Mouse (Mus musculus) neural tube, embryonic 15.5 days (tissue): ENCODE results near the gene Gm3625. TPM values are rescaled to one million over a fixed set of nuclear protein-coding genes. Genes with fewer than 3 reads are reported as not detected.

Source experiments
- ATAC-seq: fragments of 200-750 bp; cut with Nextera tagmentation; 2 replicates; pipeline ENCODE4 v1.8.0; 2017; ENCODE audit warnings: mild to moderate bottlenecking, moderate TSS enrichment, moderate library complexity; ENCODE audit not compliant: low FRiP score
- H3K27ac ChIP-seq: fragments of 300-500 bp; sonication (generic); replicated peaks from 2 replicates; pipeline ENCODE4 v1.5.1; 2015; ENCODE audit warnings: mild to moderate bottlenecking, inconsistent platforms
- H3K27me3 ChIP-seq: fragments of 300-500 bp; sonication (generic); replicated peaks from 2 replicates; pipeline ENCODE4 v1.6.1; 2015; ENCODE audit warnings: inconsistent platforms
- H3K36me3 ChIP-seq: fragments of 300-500 bp; sonication (generic); 2 replicates; pipeline ENCODE4 v1.6.1; 2015; ENCODE audit warnings: inconsistent platforms
- H3K4me1 ChIP-seq: fragments of 300-500 bp; sonication (generic); 2 replicates; pipeline ENCODE4 v1.6.1; 2015; ENCODE audit warnings: inconsistent platforms
- H3K4me2 ChIP-seq: fragments of 300-500 bp; sonication (generic); 2 replicates; pipeline ENCODE4 v1.6.1; 2015; ENCODE audit warnings: inconsistent platforms, mild to moderate bottlenecking, moderate library complexity
- H3K4me3 ChIP-seq: fragments of 300-500 bp; sonication (generic); replicated peaks from 2 replicates; pipeline ENCODE4 v1.5.1; 2015; ENCODE audit warnings: mild to moderate bottlenecking, inconsistent platforms
- H3K9ac ChIP-seq: fragments of 300-500 bp; sonication (generic); replicated peaks from 2 replicates; pipeline ENCODE4 v1.6.1; 2015; ENCODE audit warnings: mild to moderate bottlenecking, inconsistent platforms
- H3K9me3 ChIP-seq: fragments of 300-500 bp; sonication (generic); replicated peaks from 2 replicates; pipeline ENCODE4 v1.6.1; 2016; ENCODE audit warnings: inconsistent platforms
- WGBS: fragments of 180-500 bp; shearing (Covaris S2); methylation state at CpG from one replicate; pipeline ENCODE4 v1.1.7; 2015; ENCODE audit warnings: mixed read lengths; 5-methylcytosine and 5-hydroxymethylcytosine counted together
- polyA plus RNA-seq: library from polyadenylated mRNA; unstranded; fragments of >200 nt; fragmentation: Nextera tagmentation; extraction: Ambion mirVana; gene quantifications from 2 replicates; pipeline ENCODE4 v1.2.1, GENCODE M21; 2015

Gm3625 gene
- not detected in 2 replicates for polyA plus RNA-seq

DNA sequence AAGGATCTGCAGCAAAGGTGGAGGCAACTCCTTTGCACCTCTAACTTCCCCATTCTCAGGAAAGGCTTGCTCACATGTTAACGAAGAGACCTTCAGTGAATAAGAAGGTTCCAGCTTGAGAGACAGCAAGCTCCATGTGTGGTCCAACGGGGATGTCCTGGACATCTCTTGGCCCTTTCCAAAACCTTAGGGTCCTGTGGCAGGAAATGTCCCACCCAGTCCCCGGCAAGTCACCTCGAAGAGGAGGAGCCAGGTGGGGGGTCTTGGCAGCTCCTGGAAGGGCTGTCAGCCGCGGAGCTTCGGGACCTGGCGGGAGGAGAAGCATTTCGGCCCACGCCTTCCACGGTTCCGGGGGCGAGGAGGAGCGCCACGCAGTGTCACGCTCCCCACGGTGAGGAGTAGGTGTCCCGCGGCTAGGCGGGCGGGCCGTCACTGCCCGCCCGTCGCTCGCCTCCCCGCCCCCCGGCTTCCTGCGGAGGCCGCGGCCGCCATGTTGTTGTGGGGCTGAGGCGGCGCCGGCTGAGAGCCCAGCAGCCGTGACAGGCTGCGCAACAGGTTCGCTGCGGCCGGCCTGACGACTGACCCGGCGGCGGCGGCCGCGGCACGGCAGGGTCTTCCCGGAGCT lies at the start of gene Gm3625, which contains the start of gene Itsn2:
Gene Gm3625 (minus strand): TSS at position 387 of the 625 bp plus-strand sequence.
Gene Itsn2 (plus strand): TSS at position 98 of the 625 bp plus-strand sequence.
- Histone ChIP-seq H3K4me2 (peak within 1 kb of the TSS; percentile 77), H3K9me3 (no peaks in the 10 kb centered on the region)
- whole genome bisulfite sequencing, result under 1% methylated on average over 44 of the region's 49 CpGs

DNA sequence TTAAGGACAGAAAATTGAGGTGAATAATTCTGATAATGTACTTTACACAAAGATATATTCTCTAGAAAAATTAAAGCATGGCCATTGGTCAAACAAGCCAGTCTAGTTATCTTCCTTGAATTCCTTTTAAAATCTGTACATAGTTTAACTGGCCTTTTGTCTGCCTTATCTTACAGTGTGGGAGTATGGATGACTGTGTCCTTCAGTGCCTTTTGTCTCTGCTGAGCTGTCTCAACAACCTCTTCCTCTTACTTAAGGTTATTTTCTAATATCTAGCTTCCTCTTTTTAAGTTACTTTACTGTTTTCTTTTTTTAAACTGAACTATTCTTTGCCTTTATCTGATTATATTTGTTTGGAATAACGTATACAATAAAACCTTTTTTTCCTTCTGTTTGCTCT lies 48.0 kb upstream of the Gm3625 start:
- Histone ChIP-seq H3K27ac (no peak overlapping the region), H3K9ac (no peak overlapping the region), H3K9me3 (no peaks in the 10 kb centered on the region), H3K4me1 (no peaks in the 10 kb centered on the region), H3K4me2 (no peak overlapping the region), H3K27me3 (no peaks in the 10 kb centered on the region), H3K4me3 (no peak overlapping the region), H3K36me3 (peaks cover 49% of the 10 kb centered on the region)
- WGBS, result 100% methylated on average over 1 of the region's 1 CpGs
- ATAC-seq, result no peak

More for the DNA sequence above, at the start of gene Gm3625, which contains the start of gene Itsn2:
- ATAC-seq, result peak; percentile 91
- H3K4me3 ChIP-seq, result peak within 1 kb of the TSS; percentile 89
- peak within 1 kb of the TSS; percentile 63 for H3K27ac ChIP-seq
- H3K4me1 ChIP-seq, result peaks cover 16% of the 10 kb centered on the region
- H3K36me3 ChIP-seq, result no peaks in the 10 kb centered on the region
- no peaks in the 10 kb centered on the region for H3K27me3 ChIP-seq
- H3K9ac ChIP-seq, result peak within 1 kb of the TSS; percentile 77

DNA sequence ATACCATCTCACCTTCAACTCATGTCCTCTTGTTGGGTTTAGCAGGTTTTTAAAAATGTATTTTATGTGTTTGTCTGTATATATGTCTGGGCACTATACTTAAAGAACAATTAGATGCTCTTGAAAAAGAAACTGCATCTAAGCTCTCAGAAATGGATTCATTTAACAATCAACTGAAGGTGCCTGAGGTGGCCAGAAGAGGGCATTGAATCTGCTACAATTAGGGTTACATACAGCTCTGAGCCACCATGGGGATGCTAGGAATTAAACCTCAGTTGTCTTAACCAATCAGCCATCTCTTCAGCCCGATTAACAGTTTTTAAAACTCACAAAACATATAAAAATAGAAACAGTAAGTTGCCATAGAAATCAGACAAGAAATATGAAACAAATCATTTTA lies 45.7 kb upstream of the Gm3625 start:
- ATAC-seq, result no peak
- Histone ChIP-seq H3K4me2 (no peak overlapping the region), H3K9me3 (no peaks in the 10 kb centered on the region), H3K27ac (no peak overlapping the region), H3K4me3 (no peak overlapping the region), H3K9ac (no peak overlapping the region), H3K4me1 (no peaks in the 10 kb centered on the region), H3K36me3 (peaks cover 54% of the 10 kb centered on the region), H3K27me3 (no peaks in the 10 kb centered on the region)
- WGBS, result 97% methylated on average over 1 of the region's 1 CpGs

DNA sequence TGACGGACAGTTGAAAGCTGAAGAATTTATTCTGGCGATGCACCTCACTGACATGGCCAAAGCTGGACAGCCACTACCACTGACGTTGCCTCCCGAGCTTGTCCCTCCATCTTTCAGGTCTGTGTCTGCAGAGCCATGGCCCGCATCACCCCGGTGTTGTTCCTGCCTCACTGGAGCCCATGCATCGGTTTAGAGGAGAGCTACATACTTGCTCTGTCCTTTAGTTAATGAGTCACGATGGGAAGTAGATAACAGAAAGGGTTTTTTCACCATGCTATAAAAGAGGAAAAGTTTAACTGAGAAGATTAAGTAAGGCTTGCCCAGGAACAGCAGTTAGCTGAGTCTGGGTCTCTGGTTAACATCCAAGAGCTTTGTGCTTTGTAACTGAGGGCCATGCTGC lies 40.2 kb upstream of the Gm3625 start:
- Histone ChIP-seq H3K9me3 (no peaks in the 10 kb centered on the region), H3K27ac (no peak overlapping the region), H3K4me1 (no peaks in the 10 kb centered on the region), H3K9ac (no peak overlapping the region), H3K27me3 (no peaks in the 10 kb centered on the region), H3K4me2 (no peak overlapping the region), H3K36me3 (peaks cover 57% of the 10 kb centered on the region), H3K4me3 (no peak overlapping the region)
- 86% methylated on average over 8 of the region's 8 CpGs for WGBS
- no peak for ATAC-seq

DNA sequence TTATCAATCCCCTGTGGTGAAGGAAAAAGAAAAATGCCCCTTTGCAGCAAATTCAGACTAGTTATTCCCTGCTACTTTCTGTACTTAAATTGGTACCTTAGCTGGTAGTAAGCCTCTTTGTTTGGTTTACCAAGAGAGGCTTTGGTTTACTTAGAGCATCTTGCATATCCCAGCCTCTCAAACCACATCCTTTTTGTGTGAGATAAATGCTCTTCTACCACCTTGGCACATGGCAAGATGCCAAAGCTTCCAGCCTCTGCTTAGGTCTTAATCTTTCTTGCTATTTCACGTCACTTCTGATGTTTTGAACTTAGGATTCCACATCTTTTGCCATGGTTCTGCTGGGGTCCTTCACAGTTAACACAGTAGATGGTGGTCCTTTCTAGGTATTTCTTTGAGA lies 31.5 kb upstream of the Gm3625 start:
- 82% methylated on average over 1 of the region's 1 CpGs for WGBS
- H3K9me3 ChIP-seq, result no peaks in the 10 kb centered on the region

DNA sequence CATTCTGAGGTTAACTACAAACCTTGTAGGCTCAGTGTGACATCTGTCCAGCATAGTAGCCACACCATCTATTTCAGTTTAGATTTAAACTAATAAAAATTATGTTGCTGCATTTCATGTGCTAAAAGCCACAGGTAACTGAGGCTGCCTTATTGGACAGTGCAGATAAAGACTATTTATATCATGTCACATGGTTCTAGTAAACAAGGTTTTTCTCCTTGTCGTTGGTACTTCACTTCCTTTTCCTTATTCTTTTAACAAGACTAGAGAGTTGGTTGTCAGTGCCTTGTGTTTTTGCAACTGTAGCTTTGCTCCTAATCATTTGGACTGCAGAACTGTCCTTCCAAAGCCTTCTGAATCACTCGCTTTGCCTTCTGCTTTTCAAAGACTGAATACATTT lies 22.0 kb upstream of the Gm3625 start:
- no peak overlapping the region for H3K27ac ChIP-seq
- H3K36me3 ChIP-seq, result no peaks in the 10 kb centered on the region
- no peak overlapping the region for H3K4me3 ChIP-seq
- H3K4me1 ChIP-seq, result no peaks in the 10 kb centered on the region
- no peak for ATAC-seq
- H3K4me2 ChIP-seq, result no peak overlapping the region
- H3K9me3 ChIP-seq, result no peaks in the 10 kb centered on the region
- WGBS, result 76% methylated on average over 2 of the region's 2 CpGs
- H3K27me3 ChIP-seq, result no peaks in the 10 kb centered on the region
- H3K9ac ChIP-seq, result no peak overlapping the region

More for the DNA sequence above, 31.5 kb upstream of the Gm3625 start:
- H3K27ac ChIP-seq, result no peak overlapping the region
- no peak overlapping the region for H3K9ac ChIP-seq
- no peaks in the 10 kb centered on the region for H3K4me1 ChIP-seq
- H3K4me2 ChIP-seq, result no peak overlapping the region
- 0 out of 2 replicates have a peak, but pooled peaks cover 2% of the 10 kb centered on the region for H3K36me3 ChIP-seq
- no peak overlapping the region for H3K4me3 ChIP-seq
- ATAC-seq, result no peak
- H3K27me3 ChIP-seq, result no peaks in the 10 kb centered on the region

DNA sequence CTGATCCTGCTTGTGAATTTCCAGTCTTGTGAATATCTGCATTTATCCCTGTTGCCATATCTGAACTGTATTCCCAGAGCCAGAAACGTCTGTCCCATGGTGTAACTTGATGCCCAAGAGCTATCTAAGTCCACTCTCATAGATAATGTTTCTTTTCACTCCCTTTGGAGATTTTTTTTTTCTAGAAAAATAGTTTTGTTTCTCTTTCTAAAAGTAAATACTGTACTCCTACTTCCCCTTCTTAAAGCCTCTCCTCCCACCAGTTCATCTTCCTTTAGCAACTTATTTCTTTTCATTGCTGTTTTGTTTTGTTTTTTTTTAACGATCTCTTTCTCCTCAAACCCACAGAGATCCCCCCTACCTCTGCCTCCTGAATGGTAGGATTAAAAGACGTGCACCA lies 13.9 kb upstream of the Gm3625 start:
- H3K9ac ChIP-seq, result no peak overlapping the region
- H3K4me1 ChIP-seq, result no peaks in the 10 kb centered on the region
- H3K4me3 ChIP-seq, result no peak overlapping the region
- H3K27me3 ChIP-seq, result no peaks in the 10 kb centered on the region
- no peak overlapping the region for H3K4me2 ChIP-seq
- H3K27ac ChIP-seq, result no peak overlapping the region
- H3K36me3 ChIP-seq, result no peaks in the 10 kb centered on the region
- 53% methylated on average over 3 of the region's 3 CpGs for WGBS
- no peak for ATAC-seq
- no peaks in the 10 kb centered on the region for H3K9me3 ChIP-seq

DNA sequence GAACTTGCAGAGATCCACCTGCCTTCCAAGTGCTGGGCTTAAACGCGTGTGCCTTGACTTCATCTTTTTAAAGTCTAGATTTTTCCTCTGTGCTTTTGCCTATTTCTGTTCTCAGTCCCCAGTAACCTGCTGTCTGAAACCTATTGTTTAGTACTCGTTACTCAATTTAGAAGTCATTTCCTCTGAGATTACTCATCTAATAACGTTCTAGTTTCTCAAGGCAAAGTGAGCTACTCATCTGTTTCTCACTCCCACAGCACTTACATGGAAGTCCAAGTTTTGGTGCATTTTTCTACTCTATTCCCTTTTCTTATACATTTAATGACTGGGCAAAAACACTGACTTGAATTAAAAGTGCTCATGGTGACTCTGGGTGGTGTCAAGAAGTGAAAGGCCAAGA lies 7.0 kb upstream of the Gm3625 start:
- Histone ChIP-seq H3K4me1 (peaks cover 3% of the 10 kb centered on the region; the same call in 1 of the 2 replicates), H3K4me3 (no peak overlapping the region), H3K36me3 (no peaks in the 10 kb centered on the region), H3K27me3 (no peaks in the 10 kb centered on the region), H3K9ac (no peak overlapping the region), H3K4me2 (no peak overlapping the region), H3K9me3 (no peaks in the 10 kb centered on the region), H3K27ac (no peak overlapping the region)
- WGBS, result 69% methylated on average over 4 of the region's 4 CpGs
- ATAC-seq, result no peak

DNA sequence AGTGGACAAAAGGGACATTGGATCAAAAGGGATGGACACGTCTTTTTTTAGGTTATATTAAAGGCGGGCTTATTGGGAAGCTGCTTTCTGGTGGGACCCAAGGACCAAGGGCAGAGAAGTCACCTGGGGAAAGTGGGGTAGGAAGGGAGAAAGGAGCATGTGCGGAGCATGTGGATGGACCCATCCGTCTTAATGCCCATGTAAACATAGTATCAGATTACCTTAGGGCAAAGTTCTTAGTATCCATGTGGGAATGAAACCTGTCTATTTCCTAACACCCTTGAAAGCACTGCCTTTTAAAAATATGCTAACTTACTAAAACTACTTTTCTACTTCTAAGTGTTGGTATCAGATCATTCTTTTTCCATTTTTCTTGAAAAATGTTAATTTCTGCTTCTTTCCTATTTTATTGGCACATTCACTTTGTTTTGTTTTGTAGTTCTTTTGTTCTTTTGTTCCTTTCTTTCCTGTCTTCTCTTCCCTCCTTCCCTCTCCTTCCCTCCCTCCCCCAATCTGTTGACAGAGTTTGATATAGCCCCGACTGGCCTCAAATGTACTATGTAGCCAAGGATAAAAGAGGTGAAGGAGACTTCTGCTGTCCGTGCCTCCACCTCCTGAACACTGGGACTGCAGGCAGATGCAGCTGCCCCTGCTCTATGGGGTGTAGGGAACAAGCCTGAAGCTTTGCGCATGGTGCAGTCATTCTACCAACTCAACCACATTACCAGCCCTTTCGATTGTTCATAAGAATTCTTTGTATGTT lies 6.1 kb upstream of the Gm3625 start:
- no peaks in the 10 kb centered on the region for H3K9me3 ChIP-seq
- no peak overlapping the region for H3K4me2 ChIP-seq
- no peak for ATAC-seq
- 65% methylated on average over 8 of the region's 8 CpGs for WGBS
- no peaks in the 10 kb centered on the region for H3K27me3 ChIP-seq
- no peak overlapping the region for H3K4me3 ChIP-seq
- peaks cover 7% of the 10 kb centered on the region for H3K4me1 ChIP-seq
- H3K27ac ChIP-seq, result no peak overlapping the region
- H3K9ac ChIP-seq, result no peak overlapping the region
- no peaks in the 10 kb centered on the region for H3K36me3 ChIP-seq

DNA sequence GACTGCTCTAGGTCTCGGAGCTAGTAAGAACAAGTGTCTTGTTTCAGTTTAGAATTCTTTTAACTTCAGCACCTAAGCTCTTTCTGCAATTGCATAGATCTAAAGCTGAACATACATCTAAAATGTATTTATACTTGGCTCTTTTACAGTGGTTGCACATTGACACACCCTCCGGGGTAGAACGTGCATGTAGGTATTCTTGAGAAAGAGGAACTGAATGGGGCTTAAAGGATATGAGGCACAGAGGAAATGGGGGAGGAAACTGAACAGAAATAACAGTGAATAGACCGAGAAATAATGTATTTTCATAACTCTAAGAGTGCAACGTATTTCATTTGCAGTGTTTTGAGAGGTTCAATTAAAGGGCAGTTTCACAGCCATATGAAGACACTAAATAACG lies 2.3 kb upstream of the Gm3625 start:
- no peak overlapping the region for H3K4me3 ChIP-seq
- H3K36me3 ChIP-seq, result no peaks in the 10 kb centered on the region
- no peak overlapping the region for H3K9ac ChIP-seq
- 72% methylated on average over 6 of the region's 6 CpGs for WGBS
- H3K9me3 ChIP-seq, result no peaks in the 10 kb centered on the region
- no peak overlapping the region for H3K27ac ChIP-seq
- H3K27me3 ChIP-seq, result no peaks in the 10 kb centered on the region
- no peak for ATAC-seq
- peaks cover 16% of the 10 kb centered on the region for H3K4me1 ChIP-seq
- no peak overlapping the region for H3K4me2 ChIP-seq

DNA sequence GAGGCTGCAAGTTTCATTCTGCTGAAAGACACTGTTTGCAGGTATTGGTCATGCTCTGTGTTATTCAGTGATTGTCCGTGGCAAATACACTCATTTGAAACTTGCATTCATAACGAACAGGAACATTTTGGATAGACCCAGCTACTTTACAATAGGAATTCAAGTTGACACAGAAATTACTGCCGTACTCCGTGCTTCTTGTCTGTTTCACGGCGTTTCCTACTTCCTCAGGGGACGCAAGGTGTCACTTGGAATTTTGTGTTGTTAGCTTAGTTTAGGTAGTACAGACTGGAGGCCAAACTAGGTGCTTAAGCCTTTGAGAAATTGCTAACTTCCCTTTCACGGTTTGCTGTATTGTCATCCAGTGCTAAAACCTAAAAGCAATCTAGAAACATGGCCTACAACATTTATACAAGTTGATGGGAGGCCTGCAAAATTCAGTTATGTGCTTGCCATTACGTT lies 1.2 kb upstream of the Gm3625 start:
- 64% methylated on average over 9 of the region's 9 CpGs for WGBS
- Histone ChIP-seq H3K4me2 (peak overlapping the region; percentile 77), H3K9ac (peak overlapping the region; percentile 77), H3K27ac (no peak overlapping the region), H3K36me3 (no peaks in the 10 kb centered on the region), H3K4me3 (peak overlapping the region; percentile 89), H3K9me3 (no peaks in the 10 kb centered on the region), H3K27me3 (no peaks in the 10 kb centered on the region), H3K4me1 (peaks cover 16% of the 10 kb centered on the region)
- no peak for ATAC-seq
